In genomic region chr12:91591191-91591590, GRCm38 (mm10) we compare ENCODE assay signal across 8 mouse cellular contexts. TPM values are rescaled to one million over a fixed set of nuclear protein-coding genes. Genes with fewer than 3 reads are reported as not detected.
A peak's percentile ranks its signal among the peaks of the same experiment; 100 is the strongest.
DNase-seq lines count a peak whose midpoint lies in the region; ATAC-seq and TF ChIP-seq lines count a peak whose summit lies in the region.

No protein-coding gene starts in this region.

- H3K4me3 ChIP-seq in heart, embryonic 12.5 days: 0 out of 2 replicates have a peak overlapping the region, but pooled peaks have one; percentile 99
- H3K4me3 ChIP-seq in ES-E14 (ENCODE audit: insufficient read depth in 1 of 2, low read depth in 1 of 2, low read length in 2 of 2, poor library complexity in 1 of 2, severe bottlenecking in 1 of 2): peak overlapping the region; percentile 82 to 91
- H3K4me3 ChIP-seq in forebrain, embryonic 16.5 days (replicated peaks; ENCODE audit: low read length): no peak overlapping the region
- peak overlapping the region; percentile 88 for H3K4me3 ChIP-seq in liver, embryonic 16.5 days (ENCODE audit: low read depth, low read length)

- peaks cover 11% of the 10 kb centered on the region for H3K4me1 ChIP-seq in heart, embryonic 12.5 days (replicated peaks)
- no peaks in the 10 kb centered on the region; a peak in 2 of 4 replicates for H3K4me1 ChIP-seq in ES-E14 (ENCODE audit: control insufficient read depth in 2 of 2, insufficient read depth in 2 of 2, low read length in 2 of 2, poor library complexity in 1 of 2)
- H3K4me1 ChIP-seq in forebrain, embryonic 16.5 days (replicated peaks; ENCODE audit: control insufficient read depth, insufficient read depth, low read length): peaks cover 12% of the 10 kb centered on the region
- H3K4me1 ChIP-seq in liver, embryonic 16.5 days (ENCODE audit: control insufficient read depth, low read depth, low read length): peaks cover 19% of the 10 kb centered on the region

- H3K9ac ChIP-seq in heart, embryonic 12.5 days: no peak overlapping the region; the same call in 1 of the 2 replicates
- H3K9ac ChIP-seq in ES-E14 (ENCODE audit: insufficient read depth, low read depth, low read length, poor library complexity, severe bottlenecking): peak overlapping the region; percentile 99; the same call in 1 of the 2 replicates
- no peak overlapping the region for H3K9ac ChIP-seq in forebrain, embryonic 16.5 days (replicated peaks; ENCODE audit: low read depth, low read length)
- H3K9ac ChIP-seq in liver, embryonic 16.5 days (ENCODE audit: low read depth, low read length): peak overlapping the region; percentile 87

- H3K27ac ChIP-seq in heart, embryonic 12.5 days (ENCODE audit: poor library complexity, severe bottlenecking): peak overlapping the region; percentile 100
- peak overlapping the region; percentile 99; the same call in 1 of the 2 replicates for H3K27ac ChIP-seq in ES-E14 (ENCODE audit: insufficient read depth, low read depth, low read length, poor library complexity, severe bottlenecking)
- H3K27ac ChIP-seq in forebrain, embryonic 16.5 days (ENCODE audit: low read length): no peak overlapping the region
- H3K27ac ChIP-seq in liver, embryonic 16.5 days (ENCODE audit: low read length): peak overlapping the region; percentile 96

- H3K27me3 ChIP-seq in heart, embryonic 12.5 days (replicated peaks): no peaks in the 10 kb centered on the region
- H3K27me3 ChIP-seq in forebrain, embryonic 16.5 days (replicated peaks; ENCODE audit: control insufficient read depth, insufficient read depth, low read length): no peaks in the 10 kb centered on the region
- no peaks in the 10 kb centered on the region for H3K27me3 ChIP-seq in liver, embryonic 16.5 days (ENCODE audit: control insufficient read depth, insufficient read depth, low read depth, low read length)

- H3K36me3 ChIP-seq in heart, embryonic 12.5 days: no peaks in the 10 kb centered on the region
- no peaks in the 10 kb centered on the region; the same call in 1 of the 2 replicates for H3K36me3 ChIP-seq in ES-E14 (ENCODE audit: control insufficient read depth, insufficient read depth, low read length, poor library complexity, severe bottlenecking)
- H3K36me3 ChIP-seq in forebrain, embryonic 16.5 days (ENCODE audit: control insufficient read depth, insufficient read depth): no peaks in the 10 kb centered on the region
- H3K36me3 ChIP-seq in liver, embryonic 16.5 days (ENCODE audit: control insufficient read depth, insufficient read depth): no peaks in the 10 kb centered on the region

- 84% methylated on average over 1 of the region's 1 CpGs for WGBS in heart, embryonic 12.5 days
- WGBS in forebrain, embryonic 16.5 days: 79% methylated on average over 1 of the region's 1 CpGs
- WGBS in liver, embryonic 16.5 days (ENCODE audit: insufficient replicate concordance): 84% methylated on average over 1 of the region's 1 CpGs

- DNase-seq in heart, adult 9 months (ENCODE audit: low spot score in 2 of 2): no peak
- DNase-seq in ES-E14 (ENCODE audit: low read depth, low spot score): no peak
- no peak for DNase-seq in left cerebral cortex, postnatal 10 days (ENCODE audit: extremely low spot score in 1 of 2, low spot score in 2 of 2)
- DNase-seq in gastrocnemius, postnatal 25 days: no peak
- DNase-seq in left cerebral cortex, adult 9 months (ENCODE audit: low spot score in 2 of 2): no peak

- in situ Hi-C loops in ES-E14 (cut with MboI; ENCODE audit: low sequenced_read_pairs in 2 of 2, unreplicated experiment in 2 of 2): no loop called here

- H3K9me3 ChIP-seq in heart, embryonic 12.5 days (replicated peaks): no peaks in the 10 kb centered on the region
- H3K9me3 ChIP-seq in ES-E14 (ENCODE audit: control insufficient read depth, insufficient read depth, low read depth, low read length): no peaks in the 10 kb centered on the region
- no peaks in the 10 kb centered on the region for H3K9me3 ChIP-seq in forebrain, embryonic 16.5 days (ENCODE audit: control insufficient read depth, low read length)
- H3K9me3 ChIP-seq in liver, embryonic 16.5 days (replicated peaks; ENCODE audit: control insufficient read depth, low read length): no peaks in the 10 kb centered on the region

- intact Hi-C loops in left cerebral cortex, postnatal 10 days (cut with DNase I): no loop called here

- no peak for ATAC-seq in heart, embryonic 12.5 days (ENCODE audit: insufficient number of reproducible peaks, low FRiP score)
- ATAC-seq in forebrain, embryonic 16.5 days: no peak
- no peak for ATAC-seq in liver, embryonic 16.5 days (ENCODE audit: low read depth)

- peak overlapping the region; percentile 61 for H3K4me2 ChIP-seq in heart, embryonic 12.5 days
- peak overlapping the region; percentile 74 for H3K4me2 ChIP-seq in forebrain, embryonic 16.5 days (ENCODE audit: low read length)
- peak overlapping the region; percentile 95 for H3K4me2 ChIP-seq in liver, embryonic 16.5 days (ENCODE audit: low read depth, low read length)

TF ChIP-seq in ES-E14, 5 proteins besides CTCF, POLR2A, EP300 and RAD21:
- no peak for TF ChIP-seq MAFK (IDR thresholded peaks at IDR 0.05; ENCODE audit: insufficient read depth, low read depth, low read length)
- TF ChIP-seq HCFC1 (IDR thresholded peaks at IDR 0.05; ENCODE audit: borderline replicate concordance, insufficient read depth, low read length): no peak
- TF ChIP-seq CHD2 (IDR thresholded peaks at IDR 0.05; ENCODE audit: low read depth, low read length): no peak

RNA-seq across cellular contexts. Expression of gene Gtf2a1, which starts 0.9 kb away (rescaled TPM):
- polyA plus RNA-seq in heart, embryonic 12.5 days (2016; fragmentation: Nextera tagmentation; extraction: Ambion mirVana): 44.5 and 45.5 TPM in 2 replicates
- total RNA-seq in ES-E14 (2012; rRNA removed): 27.9 and 38.0 TPM in 2 replicates
- polyA plus RNA-seq in forebrain, embryonic 16.5 days (2015; fragmentation: Nextera tagmentation; extraction: Ambion mirVana): 77.2 and 85.5 TPM in 2 replicates
- polyA plus RNA-seq in liver, embryonic 16.5 days (2015; fragmentation: Nextera tagmentation; extraction: Ambion mirVana): 17.3 and 19.2 TPM in 2 replicates
- total RNA-seq in left cerebral cortex, postnatal 10 days (2021): 10 to 100 TPM; 49.5 to 52.7 TPM
- total RNA-seq in gastrocnemius, postnatal 25 days (2021): 10 to 100 TPM; 19.4 to 22.7 TPM

Comparison
In these comparisons a context has a peak if more than half of its experiments do, and no peak if none do; other contexts are left out.
1. H3K9ac ChIP-seq: peak in ES-E14 (single experiment) and liver, embryonic 16.5 days (single experiment); none in heart, embryonic 12.5 days (single experiment) and forebrain, embryonic 16.5 days (single experiment).
2. Peak in every context shown above with its lines, with median percentiles within 50 percentile points of each other: H3K4me2 ChIP-seq.